Comparison of ENCODE assay signal across 8 mouse cellular contexts in genomic region chr19:6262222-6262621, GRCm38 (mm10). TPM values are rescaled to one million over a fixed set of nuclear protein-coding genes. Genes with fewer than 3 reads are reported as not detected.
DNase-seq lines count a peak whose midpoint lies in the region; ATAC-seq lines count a peak whose summit lies in the region.

No protein-coding gene starts in this region.

- H3K36me3 ChIP-seq in midbrain, embryonic 14.5 days (ENCODE audit: control insufficient read depth, insufficient read depth, low read length) = peaks cover 50% of the 10 kb centered on the region
- H3K36me3 ChIP-seq in midbrain, embryonic 13.5 days = peaks cover 56% of the 10 kb centered on the region
- peaks cover 19% of the 10 kb centered on the region for H3K36me3 ChIP-seq in liver, embryonic 11.5 days (ENCODE audit: control insufficient read depth, insufficient read depth, low read length)

- H3K9ac ChIP-seq in midbrain, embryonic 14.5 days (replicated peaks; ENCODE audit: low read length) = no peak overlapping the region
- no peak overlapping the region for H3K9ac ChIP-seq in midbrain, embryonic 13.5 days (replicated peaks)
- H3K9ac ChIP-seq in liver, embryonic 11.5 days (ENCODE audit: low read depth, low read length) = no peak overlapping the region

- 59% methylated on average over 7 of the region's 7 CpGs for WGBS in midbrain, embryonic 14.5 days
- WGBS in midbrain, embryonic 13.5 days = 52% methylated on average over 7 of the region's 7 CpGs
- 52% methylated on average over 7 of the region's 7 CpGs for WGBS in liver, embryonic 11.5 days

- no peak overlapping the region for H3K27ac ChIP-seq in midbrain, embryonic 14.5 days (replicated peaks; ENCODE audit: low read depth, low read length)
- H3K27ac ChIP-seq in midbrain, embryonic 13.5 days = no peak overlapping the region
- H3K27ac ChIP-seq in liver, embryonic 11.5 days (ENCODE audit: low read depth, low read length) = 0 out of 2 replicates have a peak overlapping the region, but pooled peaks have one; percentile 11

- peak; percentile 68 for DNase-seq in midbrain, embryonic 14.5 days
- DNase-seq in ZHBTc4 (ENCODE audit: low read depth, low spot score) = peak; percentile 89
- DNase-seq in embryo, embryonic 10.5 days (ENCODE audit: low spot score) = peak; percentile 72
- peak; percentile 88 for DNase-seq in induced T-regulatory cell, adult 2 months (ENCODE audit: low read depth)
- peak; percentile 78 for DNase-seq in liver, embryonic 11.5 days (ENCODE audit: low spot score)
- peak; percentile 78 for DNase-seq in retina, postnatal 1 day
- peak; percentile 42 to 67 for DNase-seq in urinary bladder, postnatal 36 days (ENCODE audit: low spot score in 2 of 2)

- H3K4me1 ChIP-seq in midbrain, embryonic 14.5 days (ENCODE audit: control insufficient read depth, insufficient read depth, low read length) = no peaks in the 10 kb centered on the region
- no peaks in the 10 kb centered on the region for H3K4me1 ChIP-seq in midbrain, embryonic 13.5 days (replicated peaks)
- no peaks in the 10 kb centered on the region for H3K4me1 ChIP-seq in liver, embryonic 11.5 days (replicated peaks; ENCODE audit: control insufficient read depth, insufficient read depth, low read length)

- H3K4me2 ChIP-seq in midbrain, embryonic 14.5 days (ENCODE audit: low read length) = no peak overlapping the region
- no peak overlapping the region for H3K4me2 ChIP-seq in midbrain, embryonic 13.5 days (replicated peaks)
- no peak overlapping the region for H3K4me2 ChIP-seq in liver, embryonic 11.5 days

- H3K4me3 ChIP-seq in midbrain, embryonic 14.5 days (replicated peaks; ENCODE audit: low read depth, low read length) = no peak overlapping the region
- no peak overlapping the region for H3K4me3 ChIP-seq in midbrain, embryonic 13.5 days (replicated peaks)
- no peak overlapping the region for H3K4me3 ChIP-seq in liver, embryonic 11.5 days (ENCODE audit: low read depth, low read length)

- no peaks in the 10 kb centered on the region for H3K9me3 ChIP-seq in midbrain, embryonic 14.5 days (ENCODE audit: control insufficient read depth, low read length)
- H3K9me3 ChIP-seq in midbrain, embryonic 13.5 days = 0 out of 2 replicates have a peak, but pooled peaks cover 3% of the 10 kb centered on the region
- peaks cover 2% of the 10 kb centered on the region; the same call in 1 of the 2 replicates for H3K9me3 ChIP-seq in liver, embryonic 11.5 days (ENCODE audit: control insufficient read depth, low read length)

- no peak for ATAC-seq in midbrain, embryonic 14.5 days (ENCODE audit: low FRiP score, low TSS enrichment)
- ATAC-seq in midbrain, embryonic 13.5 days = no peak
- no peak; the same call in 1 of the 2 replicates for ATAC-seq in liver, embryonic 11.5 days (replicated peaks; ENCODE audit: low FRiP score)

- H3K27me3 ChIP-seq in midbrain, embryonic 14.5 days (ENCODE audit: control insufficient read depth, insufficient read depth, low read length) = no peaks in the 10 kb centered on the region
- H3K27me3 ChIP-seq in midbrain, embryonic 13.5 days = no peaks in the 10 kb centered on the region
- no peaks in the 10 kb centered on the region for H3K27me3 ChIP-seq in liver, embryonic 11.5 days (replicated peaks; ENCODE audit: control insufficient read depth, insufficient read depth, low read length)

RNA-seq across cellular contexts. Expression of gene Ehd1, which starts 14.3 kb away (rescaled TPM):
- 75.0 and 80.1 TPM in 2 replicates for polyA plus RNA-seq in midbrain, embryonic 14.5 days (2014; fragmentation: Nextera tagmentation; extraction: Ambion mirVana)
- polyA plus RNA-seq in midbrain, embryonic 13.5 days (2015; fragmentation: Nextera tagmentation; extraction: Ambion mirVana) = 89.7 and 93.8 TPM in 2 replicates
- 96.5 and 105 TPM in 2 replicates for polyA plus RNA-seq in liver, embryonic 11.5 days (2014; fragmentation: Nextera tagmentation; extraction: Ambion mirVana)

RNA-seq across cellular contexts. Expression of gene Atg2a, which starts 20.8 kb away (rescaled TPM):
- 13.7 and 15.4 TPM in 2 replicates for polyA plus RNA-seq in midbrain, embryonic 14.5 days (2014; fragmentation: Nextera tagmentation; extraction: Ambion mirVana)
- polyA plus RNA-seq in midbrain, embryonic 13.5 days (2015; fragmentation: Nextera tagmentation; extraction: Ambion mirVana) = 11.4 and 12.4 TPM in 2 replicates
- 10.4 and 13.5 TPM in 2 replicates for polyA plus RNA-seq in liver, embryonic 11.5 days (2014; fragmentation: Nextera tagmentation; extraction: Ambion mirVana)

RNA-seq across cellular contexts. Expression of gene Ppp2r5b, which starts 26.6 kb away (rescaled TPM):
- 117 and 142 TPM in 2 replicates for polyA plus RNA-seq in midbrain, embryonic 14.5 days (2014; fragmentation: Nextera tagmentation; extraction: Ambion mirVana)
- 78.4 and 84.8 TPM in 2 replicates for polyA plus RNA-seq in midbrain, embryonic 13.5 days (2015; fragmentation: Nextera tagmentation; extraction: Ambion mirVana)
- polyA plus RNA-seq in liver, embryonic 11.5 days (2014; fragmentation: Nextera tagmentation; extraction: Ambion mirVana) = 10.5 and 12.0 TPM in 2 replicates

RNA-seq across cellular contexts. Expression of gene Gpha2, which starts 36.0 kb away (rescaled TPM):
- not detected in 2 replicates for polyA plus RNA-seq in midbrain, embryonic 14.5 days (2014; fragmentation: Nextera tagmentation; extraction: Ambion mirVana)
- not detected in 2 replicates for polyA plus RNA-seq in midbrain, embryonic 13.5 days (2015; fragmentation: Nextera tagmentation; extraction: Ambion mirVana)
- polyA plus RNA-seq in liver, embryonic 11.5 days (2014; fragmentation: Nextera tagmentation; extraction: Ambion mirVana) = 0.70 TPM in 1 of 2 replicates, not detected in the other

RNA-seq across cellular contexts. Expression of gene Cdc42bpg, which starts 44.0 kb away (rescaled TPM):
- polyA plus RNA-seq in midbrain, embryonic 14.5 days (2014; fragmentation: Nextera tagmentation; extraction: Ambion mirVana) = 0.43 and 1.3 TPM in 2 replicates
- 0.39 and 0.46 TPM in 2 replicates for polyA plus RNA-seq in midbrain, embryonic 13.5 days (2015; fragmentation: Nextera tagmentation; extraction: Ambion mirVana)
- polyA plus RNA-seq in liver, embryonic 11.5 days (2014; fragmentation: Nextera tagmentation; extraction: Ambion mirVana) = 0.26 and 1.2 TPM in 2 replicates
